Mouse (Mus musculus) myocyte (in vitro differentiated cells): ENCODE results near the gene Eml2. TPM values are rescaled to one million over a fixed set of nuclear protein-coding genes. Genes with fewer than 3 reads are reported as not detected.

ENCODE experiments used
- H3K27me3 ChIP-seq: one replicate; pipeline ENCODE4 v1.6.1; 2011; ENCODE audit not compliant: control insufficient read depth, insufficient read depth, insufficient read length
- H3K36me3 ChIP-seq: one replicate; pipeline ENCODE4 v1.6.1; 2011; ENCODE audit not compliant: control insufficient read depth, insufficient read depth
- H3K4me2 ChIP-seq: one replicate; pipeline ENCODE4 v1.6.1; 2011; ENCODE audit warnings: low read depth, control low read depth
- H3K4me3 ChIP-seq: one replicate; pipeline ENCODE4 v1.5.1; 2011; ENCODE audit warnings: mild to moderate bottlenecking, control low read depth, moderate library complexity
- H3K79me2 ChIP-seq: one replicate; pipeline ENCODE4 v1.6.1; 2011; ENCODE audit not compliant: control insufficient read depth, insufficient read depth
- H3ac ChIP-seq: one replicate; pipeline ENCODE4 v1.6.1; 2011; ENCODE audit not compliant: control insufficient read depth, insufficient read length
- CEBPB ChIP-seq: IDR thresholded peaks from 2 replicates; pipeline ENCODE4 v1.6.1; 2011; ENCODE audit warnings: mild to moderate bottlenecking, moderate library complexity; ENCODE audit not compliant: poor library complexity, insufficient read depth, severe bottlenecking
- E2F4 ChIP-seq: IDR thresholded peaks from one replicate; pipeline ENCODE4 v1.6.1; 2011; ENCODE audit warnings: mild to moderate bottlenecking, control low read depth, moderate library complexity; ENCODE audit not compliant: insufficient read depth
- MAX ChIP-seq: IDR thresholded peaks from one replicate; pipeline ENCODE4 v1.6.1; 2011; ENCODE audit warnings: low read depth, mild to moderate bottlenecking, control low read depth
- MYOD1 ChIP-seq, 3 experiments: IDR thresholded peaks; one replicate each; pipeline ENCODE4 v1.6.1; 2011; ENCODE audit warnings: control low read depth in 2 of 3, low read depth in 2 of 3, mild to moderate bottlenecking in 2 of 3, moderate library complexity in 1 of 3; ENCODE audit not compliant: insufficient read length in 2 of 3, control insufficient read depth in 1 of 3
- MYOG ChIP-seq, 3 experiments: IDR thresholded peaks; one replicate each; pipeline ENCODE4 v1.6.1; 2011; ENCODE audit warnings: control low read depth in 2 of 3, low read depth in 2 of 3, mild to moderate bottlenecking in 2 of 3; ENCODE audit not compliant: insufficient read length in 2 of 3, control insufficient read depth in 1 of 3, insufficient read depth in 1 of 3
- POLR2A ChIP-seq: IDR thresholded peaks from one replicate; pipeline ENCODE4 v1.6.1; 2011; ENCODE audit warnings: low read depth, mild to moderate bottlenecking, control low read depth, moderate library complexity; ENCODE audit not compliant: insufficient read length
- POLR2AphosphoS2 ChIP-seq: IDR thresholded peaks from one replicate; pipeline ENCODE4 v1.6.1; 2011; ENCODE audit warnings: low read depth, control low read depth; ENCODE audit not compliant: insufficient read length
- REST ChIP-seq: IDR thresholded peaks from one replicate; pipeline ENCODE4 v1.6.1; 2011; ENCODE audit warnings: mild to moderate bottlenecking, control low read depth, moderate library complexity; ENCODE audit not compliant: insufficient read depth, insufficient read length
- SRF ChIP-seq: IDR thresholded peaks from one replicate; pipeline ENCODE4 v1.6.1; 2011; ENCODE audit warnings: low read depth; ENCODE audit not compliant: control insufficient read depth, insufficient read length
- TCF12 ChIP-seq: IDR thresholded peaks from one replicate; pipeline ENCODE4 v1.6.1; 2011; ENCODE audit warnings: mild to moderate bottlenecking, control low read depth; ENCODE audit not compliant: poor library complexity, insufficient read depth, severe bottlenecking
- TCF3 ChIP-seq: IDR thresholded peaks from one replicate; pipeline ENCODE4 v1.6.1; 2011; ENCODE audit warnings: low read depth, control low read depth; ENCODE audit not compliant: insufficient read length
- USF1 ChIP-seq: IDR thresholded peaks from one replicate; pipeline ENCODE4 v1.6.1; 2011; ENCODE audit warnings: low read depth, mild to moderate bottlenecking, control low read depth, moderate library complexity
- polyA plus RNA-seq: library from polyadenylated mRNA; unstranded; fragments of >200 nt; fragmentation: generic; extraction: Trizol; gene quantifications from one replicate; pipeline ENCODE4 v1.2.1, GENCODE M21; 2012; ENCODE audit warnings: missing spikeins

Gene Eml2
- polyA plus RNA-seq, 1 experiment = 47.7 TPM

DNA sequence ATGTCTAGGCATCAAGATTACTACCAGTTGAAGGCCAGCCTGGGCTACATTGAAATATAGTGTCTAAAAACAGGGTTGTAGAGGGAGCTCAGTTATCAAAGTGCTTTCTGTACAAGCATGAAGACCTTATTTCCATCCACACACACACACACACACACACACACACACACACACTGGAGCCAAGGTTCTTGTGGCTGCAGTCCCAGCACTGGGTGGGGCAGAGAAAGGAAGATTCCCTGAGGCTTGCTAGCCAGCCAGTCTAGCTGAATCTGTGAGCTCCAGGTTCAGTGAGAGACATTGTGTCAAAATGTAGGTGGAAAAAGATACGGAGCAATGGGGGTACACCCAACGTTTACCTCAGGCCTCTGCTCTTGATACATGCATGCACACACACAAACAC is 8.0 kb downstream of the Eml2 start:
- Histone ChIP-seq H3K27me3 (no peaks in the 10 kb centered on the region), H3K36me3 (no peaks in the 10 kb centered on the region), H3K4me2 (no peak overlapping the region), H3K79me2 (no peaks in the 10 kb centered on the region), H3K4me3 (no peak overlapping the region), H3ac (no peak overlapping the region)
- no peak for TF ChIP-seq MAX
- no peak for TF ChIP-seq USF1
- TF ChIP-seq E2F4 = no peak
- TF ChIP-seq MYOG (IDR thresholded peaks at IDR 0.05; ENCODE audit: control insufficient read depth in 1 of 3, insufficient read depth in 1 of 3, insufficient read length in 2 of 3, low read depth in 2 of 3) = no peak
- TF ChIP-seq CEBPB = no peak
- no peak for TF ChIP-seq TCF12
- no peak for TF ChIP-seq MYOD1 (IDR thresholded peaks at IDR 0.05; ENCODE audit: control insufficient read depth in 1 of 3, insufficient read length in 2 of 3, low read depth in 2 of 3)

GRCm38 (mm10) chr7:19184758-19185157 is 8.5 kb downstream of the Eml2 start:
- Histone ChIP-seq H3K36me3 (no peaks in the 10 kb centered on the region), H3K4me3 (no peak overlapping the region), H3K4me2 (no peak overlapping the region), H3K79me2 (no peaks in the 10 kb centered on the region), H3ac (no peak overlapping the region), H3K27me3 (no peaks in the 10 kb centered on the region)
- TF ChIP-seq TCF12 (no peak), MYOD1 (IDR thresholded peaks at IDR 0.05; ENCODE audit: control insufficient read depth in 1 of 3, insufficient read length in 2 of 3, low read depth in 2 of 3) (no peak), USF1 (no peak), E2F4 (no peak), SRF (no peak), TCF3 (no peak), MAX (no peak), POLR2A (no peak), CEBPB (no peak), POLR2AphosphoS2 (no peak), MYOG (IDR thresholded peaks at IDR 0.05; ENCODE audit: control insufficient read depth in 1 of 3, insufficient read depth in 1 of 3, insufficient read length in 2 of 3, low read depth in 2 of 3) (no peak), REST (no peak)

DNA sequence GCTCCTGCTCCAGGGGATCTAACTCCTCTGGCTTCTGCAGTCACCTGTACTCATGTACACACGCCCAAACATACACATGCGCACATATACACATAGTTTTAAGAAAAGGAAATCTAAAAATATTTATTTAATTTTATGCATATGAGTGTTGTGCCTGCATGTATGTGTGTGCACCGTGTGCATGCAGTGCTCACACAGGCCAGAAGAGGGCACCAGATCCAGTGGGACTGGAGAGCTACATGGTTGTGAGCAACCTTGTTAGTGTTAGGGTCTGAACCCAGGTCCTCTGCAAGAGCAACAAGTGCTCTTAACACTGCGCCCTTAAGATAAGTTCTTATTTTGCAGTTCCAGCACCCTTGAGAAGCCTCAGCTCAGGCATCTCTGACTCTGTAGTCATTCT is 18.5 kb downstream of the Eml2 start:
- H3K27me3 ChIP-seq = no peaks in the 10 kb centered on the region
- no peak overlapping the region for H3K4me3 ChIP-seq
- no peaks in the 10 kb centered on the region for H3K79me2 ChIP-seq
- no peak overlapping the region for H3ac ChIP-seq
- TF ChIP-seq TCF3 (no peak), POLR2A (no peak), MYOG (IDR thresholded peaks at IDR 0.05; ENCODE audit: control insufficient read depth in 1 of 3, insufficient read depth in 1 of 3, insufficient read length in 2 of 3, low read depth in 2 of 3) (no peak), TCF12 (no peak), E2F4 (no peak), POLR2AphosphoS2 (no peak), MAX (no peak), CEBPB (no peak)
- H3K36me3 ChIP-seq = peaks cover 6% of the 10 kb centered on the region
- no peak overlapping the region for H3K4me2 ChIP-seq

GRCm38 (mm10) chr7:19196676-19197075 is 20.5 kb downstream of the Eml2 start:
- no peak for TF ChIP-seq TCF3
- TF ChIP-seq REST = no peak
- TF ChIP-seq E2F4 = no peak
- TF ChIP-seq MAX = no peak
- TF ChIP-seq POLR2A = no peak
- TF ChIP-seq TCF12 = no peak
- TF ChIP-seq SRF = no peak
- no peak for TF ChIP-seq MYOG (IDR thresholded peaks at IDR 0.05; ENCODE audit: control insufficient read depth in 1 of 3, insufficient read depth in 1 of 3, insufficient read length in 2 of 3, low read depth in 2 of 3)
- no peak for TF ChIP-seq MYOD1 (IDR thresholded peaks at IDR 0.05; ENCODE audit: control insufficient read depth in 1 of 3, insufficient read length in 2 of 3, low read depth in 2 of 3)
- no peak for TF ChIP-seq CEBPB
- no peak for TF ChIP-seq USF1
- TF ChIP-seq POLR2AphosphoS2 = no peak

DNA sequence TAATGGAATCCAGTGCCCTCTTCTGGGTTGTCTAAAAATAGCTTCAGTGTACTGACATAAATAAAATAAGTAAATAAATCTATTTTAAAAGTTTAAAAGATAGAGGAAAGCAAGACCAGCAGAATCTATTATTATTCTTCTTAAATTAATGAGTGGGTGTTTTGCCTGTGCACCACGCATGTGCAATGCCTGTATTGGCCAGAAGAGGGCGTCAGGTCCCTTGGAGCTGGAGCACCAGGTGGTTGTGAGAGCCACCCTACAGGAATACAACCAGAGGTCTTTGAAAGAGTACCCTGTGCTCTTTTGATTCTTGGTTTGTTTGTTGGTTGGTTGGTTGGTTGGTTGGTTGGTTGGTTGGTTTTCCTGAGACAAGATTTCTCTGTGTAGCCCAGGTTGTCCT is 21.8 kb downstream of the Eml2 start:
- Histone ChIP-seq H3ac (no peak overlapping the region), H3K36me3 (peaks cover 12% of the 10 kb centered on the region), H3K4me2 (no peak overlapping the region), H3K4me3 (no peak overlapping the region), H3K79me2 (no peaks in the 10 kb centered on the region), H3K27me3 (no peaks in the 10 kb centered on the region)
- TF ChIP-seq POLR2AphosphoS2 (no peak), MAX (no peak), USF1 (no peak), E2F4 (no peak), POLR2A (no peak), REST (no peak), MYOG (IDR thresholded peaks at IDR 0.05; ENCODE audit: control insufficient read depth in 1 of 3, insufficient read depth in 1 of 3, insufficient read length in 2 of 3, low read depth in 2 of 3) (no peak), MYOD1 (IDR thresholded peaks at IDR 0.05; ENCODE audit: control insufficient read depth in 1 of 3, insufficient read length in 2 of 3, low read depth in 2 of 3) (no peak), SRF (no peak), TCF3 (no peak), TCF12 (no peak), CEBPB (no peak)

More at GRCm38 (mm10) chr7:19196676-19197075, 20.5 kb downstream of the Eml2 start:
- no peaks in the 10 kb centered on the region for H3K27me3 ChIP-seq
- H3K4me2 ChIP-seq = no peak overlapping the region
- no peak overlapping the region for H3K4me3 ChIP-seq
- H3K36me3 ChIP-seq = peaks cover 6% of the 10 kb centered on the region
- H3K79me2 ChIP-seq = no peaks in the 10 kb centered on the region
- H3ac ChIP-seq = no peak overlapping the region
